Mouse (Mus musculus): ENCODE results near the gene Ostn.
A peak's percentile ranks its signal among the peaks of the same experiment; 100 is the strongest.

Gene Ostn

GRCm38 (mm10) chr16:27387634-27388611 is 80.6 kb downstream of the Ostn start:
- DNase-seq = peak; percentile 67 to 75

DNA sequence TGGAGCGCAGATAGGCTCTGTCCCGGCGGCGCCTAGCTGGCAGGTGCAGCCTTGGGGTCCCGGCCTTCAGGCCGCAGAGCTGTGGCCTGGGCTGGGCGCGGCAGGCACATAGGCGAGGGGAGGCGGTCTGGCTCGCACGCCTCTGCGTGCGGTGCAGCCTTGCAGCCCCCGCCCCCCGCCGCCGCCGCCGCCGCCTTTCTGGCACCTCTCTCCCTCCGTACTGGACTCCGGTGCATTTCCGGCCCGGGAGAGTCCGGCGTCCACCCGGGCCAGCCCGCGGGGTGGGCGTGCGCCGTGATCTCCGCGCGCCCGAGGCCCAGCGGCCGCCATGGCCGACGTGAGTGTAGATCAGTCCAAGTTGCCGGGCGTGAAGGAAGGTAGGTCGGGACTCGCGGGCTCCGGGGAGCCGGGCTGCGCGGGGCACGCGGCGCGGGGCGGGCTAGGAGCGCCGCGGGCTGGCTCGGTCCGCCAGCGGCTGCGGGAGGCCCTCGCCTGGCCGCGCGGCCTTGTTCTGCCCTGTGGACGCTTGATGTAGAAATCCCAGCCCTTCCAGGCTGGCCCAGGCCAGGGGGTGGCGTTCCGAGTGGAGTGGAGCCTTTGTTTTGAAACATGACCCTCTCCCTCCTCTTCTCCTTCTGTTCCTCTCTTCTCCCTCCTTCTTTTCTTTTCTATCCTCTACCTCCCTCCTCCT is 81.6 kb downstream of the Ostn start, which contains the start of gene Ccdc50:
Gene Ccdc50 (plus strand): TSS at position 109 of the 691 bp plus-strand sequence.
- DNase-seq = peak; percentile 69 to 75

DNA sequence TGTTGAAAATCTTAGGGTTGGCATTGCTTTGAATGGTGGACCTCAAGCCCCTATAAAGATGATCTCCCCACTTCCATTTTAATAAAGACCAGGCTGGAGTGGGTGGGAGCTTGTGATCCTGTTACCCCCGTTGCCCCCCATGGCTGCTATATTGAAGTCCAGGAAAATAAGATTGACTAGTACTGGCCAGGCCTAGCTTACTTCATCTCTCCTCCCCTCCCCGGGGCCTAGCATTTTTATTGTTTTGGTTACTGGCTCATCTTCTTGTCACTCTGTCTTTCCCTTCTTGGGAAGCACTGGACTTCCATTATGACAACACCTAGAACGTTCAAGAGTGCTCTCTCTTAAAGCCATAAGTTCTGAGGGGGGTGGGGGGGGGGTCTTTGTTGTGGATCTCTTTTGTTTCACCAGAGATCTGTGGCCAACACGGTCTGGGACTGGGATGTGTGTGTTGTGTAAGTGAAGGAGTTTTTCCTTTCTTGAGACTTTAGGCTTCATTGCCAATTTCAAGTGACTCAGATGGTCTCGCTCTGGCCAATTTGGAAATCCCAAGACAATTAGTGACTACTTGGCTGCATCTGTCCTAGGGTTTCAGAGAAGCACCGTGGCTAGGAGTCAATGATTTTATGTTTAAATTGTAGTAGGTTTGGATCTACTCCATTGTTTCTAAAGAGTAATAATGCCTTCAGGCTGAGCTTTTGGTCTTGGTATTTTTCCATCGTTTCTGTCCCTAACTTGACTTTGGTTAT is 82.4 kb downstream of the Ostn start:
- DNase-seq = peak; percentile 11 to 20

- DNase-seq = no peak
These were observed 83.0 kb downstream of the Ostn start for GRCm38 (mm10) chr16:27390306-27390705.

DNA sequence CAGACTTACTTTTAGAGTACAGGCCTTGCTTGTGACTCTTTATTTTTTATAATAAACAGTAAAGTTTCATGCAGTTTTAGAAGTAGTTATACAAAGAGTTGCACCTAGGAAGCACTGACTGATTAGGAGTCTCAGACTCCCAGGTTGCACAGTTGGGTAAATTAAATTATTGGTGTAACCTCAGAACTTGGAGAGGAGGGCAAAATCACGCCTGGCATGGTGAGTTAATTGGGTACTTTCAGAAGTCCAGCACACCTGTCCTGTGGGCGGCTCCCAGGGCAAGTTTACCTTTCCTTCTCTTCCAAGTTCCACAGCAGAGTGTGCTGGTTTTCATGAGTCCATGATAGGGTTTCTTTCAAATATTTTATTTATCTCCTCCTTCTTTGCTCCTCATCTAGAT is 84.6 kb downstream of the Ostn start:
- no peak for DNase-seq

DNA sequence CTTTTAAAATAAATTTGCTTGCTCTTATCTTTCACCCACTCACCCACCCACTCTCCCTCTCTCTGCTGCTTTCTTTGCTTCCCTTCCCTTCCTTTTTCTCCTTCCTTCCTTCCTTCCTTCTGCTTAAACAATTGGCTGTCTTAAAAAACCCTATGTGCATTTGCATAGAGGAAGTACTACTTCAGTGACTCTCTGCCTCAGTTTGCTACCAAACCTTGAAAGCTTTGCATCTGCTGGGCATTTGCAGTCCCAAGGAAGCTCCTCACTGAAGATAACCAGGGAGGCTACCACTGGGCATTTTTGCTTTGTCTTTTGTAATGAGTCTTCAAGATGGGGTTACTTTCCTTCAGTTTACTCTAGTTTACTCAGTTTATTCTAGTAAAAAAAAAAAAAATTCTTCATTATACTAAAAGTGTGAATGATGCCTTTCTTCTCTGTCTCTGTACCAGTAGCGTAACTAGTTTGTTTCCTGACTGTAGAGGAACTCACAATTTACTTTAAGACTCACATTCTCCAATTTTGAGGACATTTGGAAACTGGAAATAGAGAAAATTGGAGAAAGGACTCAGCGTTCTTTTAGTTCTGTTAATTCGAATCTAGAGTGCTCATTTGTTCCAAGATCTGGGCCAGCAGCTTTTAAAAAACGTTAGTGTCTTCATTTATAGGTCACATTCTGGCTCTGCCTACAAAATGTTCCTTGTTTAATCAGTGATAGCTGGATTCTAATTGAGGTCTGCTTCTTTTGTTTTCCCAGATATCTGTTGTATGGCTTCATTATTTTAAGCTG is 88.2 kb downstream of the Ostn start:
- DNase-seq = no peak

GRCm38 (mm10) chr16:27396951-27397350 is 89.7 kb downstream of the Ostn start:
- no peak for DNase-seq

GRCm38 (mm10) chr16:27399026-27399718 is 91.9 kb downstream of the Ostn start:
- DNase-seq = peak in 1 of 2 experiments; percentile 16

GRCm38 (mm10) chr16:27399719-27400253 is 92.5 kb downstream of the Ostn start:
- DNase-seq = no peak

Data from B cell, adult 2 months (primary cell).